Mouse (Mus musculus): ENCODE results near the gene Ezr. TPM values are rescaled to one million over a fixed set of nuclear protein-coding genes. Genes with fewer than 3 reads are reported as not detected.
A peak's percentile ranks its signal among the peaks of the same experiment; 100 is the strongest.

The Ezr gene
- polyA plus RNA-seq, 1 experiment from 2014 or later: 288 TPM

DNA sequence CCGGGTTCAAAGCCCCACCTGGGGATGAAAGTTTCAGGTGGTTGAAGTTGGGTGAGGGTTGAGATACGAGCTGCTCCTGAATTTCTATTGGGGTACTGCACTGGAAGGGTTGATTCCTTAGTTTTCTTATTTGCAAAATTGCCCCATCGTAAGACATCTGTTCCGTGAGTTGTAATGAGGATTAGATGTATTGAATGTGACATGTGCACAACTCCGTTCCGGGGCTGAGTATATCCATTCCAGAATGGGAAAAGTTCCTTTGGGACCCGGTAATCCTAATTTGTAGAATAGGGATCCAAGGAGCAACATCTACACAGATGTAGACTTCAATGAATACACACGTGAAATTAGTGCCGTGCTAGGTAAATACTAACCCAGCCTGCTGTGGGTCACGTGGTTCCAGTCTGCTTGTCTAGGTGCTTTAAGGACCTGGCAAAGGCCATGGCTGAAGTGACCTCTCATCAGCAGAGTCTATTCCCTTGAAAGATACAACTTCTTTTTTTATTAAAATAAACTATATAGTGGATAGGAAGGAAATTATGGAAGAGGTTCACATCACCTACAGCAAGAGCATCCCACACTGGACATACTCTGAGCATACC is 1.3 kb upstream of the Ezr start:
- Histone ChIP-seq H3K9ac (replicated peaks; ENCODE audit: low read depth) (no peak overlapping the region; the same call in 1 of the 2 replicates), H3K4me3 (ENCODE audit: low read depth, low read length) (peak overlapping the region; percentile 76; the same call in 1 of the 2 replicates), H3K36me3 (ENCODE audit: insufficient read depth, low read length) (no peaks in the 10 kb centered on the region), H3K4me2 (replicated peaks; ENCODE audit: low read depth, low read length) (peak overlapping the region; percentile 95), H3K27ac (ENCODE audit: low read length) (peak overlapping the region; percentile 98; the same call in 1 of the 2 replicates), H3K9me3 (ENCODE audit: low read length) (no peaks in the 10 kb centered on the region), H3K27me3 (replicated peaks; ENCODE audit: insufficient read depth, low read length) (no peaks in the 10 kb centered on the region), H3K4me1 (ENCODE audit: insufficient read depth, low read depth, low read length) (peaks cover 7% of the 10 kb centered on the region; the same call in 1 of the 2 replicates)
- no peak for TF ChIP-seq CTCF (IDR thresholded peaks at IDR 0.05)
- TF ChIP-seq EP300 (IDR thresholded peaks at IDR 0.05): no peak
- DNase-seq (ENCODE audit: low spot score) (peak; percentile 52), ATAC-seq (no peak)
- 29% methylated on average over 10 of the region's 10 CpGs for WGBS

DNA sequence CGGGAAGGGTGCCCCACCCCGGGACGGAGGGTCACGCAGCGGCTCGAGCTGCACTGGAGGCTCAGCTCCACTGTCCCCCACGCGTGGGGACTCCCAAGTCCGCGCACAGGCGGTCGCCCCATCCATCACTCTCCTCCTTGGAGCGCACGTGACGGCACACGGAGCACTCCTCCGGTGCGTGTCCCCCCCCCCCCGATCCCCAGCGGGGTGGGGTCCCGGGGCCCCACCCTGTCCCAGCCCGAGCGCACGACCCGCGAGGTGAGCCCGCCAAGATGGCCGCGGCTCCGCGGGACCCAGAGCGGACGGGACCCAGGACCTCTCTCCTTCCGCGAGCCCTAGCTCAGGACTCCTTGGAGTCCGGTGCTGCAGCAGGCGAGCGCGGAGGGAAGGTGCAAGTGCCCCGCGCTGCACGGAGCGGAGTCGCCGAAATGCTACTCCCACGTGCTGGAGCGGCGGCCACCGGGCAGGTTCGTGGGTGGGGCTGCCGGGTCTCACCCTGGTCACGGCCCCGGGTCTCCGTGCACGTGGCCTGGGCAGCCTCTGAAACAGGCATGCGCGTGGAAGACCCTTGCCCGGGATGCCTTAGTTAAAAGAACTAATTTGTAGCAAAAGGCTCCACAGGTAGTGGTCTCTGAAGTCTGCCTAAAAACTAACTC is 550 bp upstream of the Ezr start:
- peak overlapping the region; percentile 92 for H3K9ac ChIP-seq (replicated peaks; ENCODE audit: low read depth)
- no peaks in the 10 kb centered on the region for H3K36me3 ChIP-seq (ENCODE audit: insufficient read depth, low read length)
- peak overlapping the region; percentile 76 for H3K4me3 ChIP-seq (ENCODE audit: low read depth, low read length)
- H3K4me1 ChIP-seq (ENCODE audit: insufficient read depth, low read depth, low read length): peaks cover 7% of the 10 kb centered on the region; the same call in 1 of the 2 replicates
- TF ChIP-seq CTCF (IDR thresholded peaks at IDR 0.05) (no peak), EP300 (IDR thresholded peaks at IDR 0.05) (no peak)
- WGBS: under 1% methylated on average over 42 of the region's 58 CpGs
- ATAC-seq (peak; percentile 50), DNase-seq (ENCODE audit: low spot score) (peak; percentile 64)
- H3K27ac ChIP-seq (ENCODE audit: low read length): peak overlapping the region; percentile 98
- peak overlapping the region; percentile 95 for H3K4me2 ChIP-seq (replicated peaks; ENCODE audit: low read depth, low read length)
- H3K9me3 ChIP-seq (ENCODE audit: low read length): no peaks in the 10 kb centered on the region
- H3K27me3 ChIP-seq (replicated peaks; ENCODE audit: insufficient read depth, low read length): no peaks in the 10 kb centered on the region

DNA sequence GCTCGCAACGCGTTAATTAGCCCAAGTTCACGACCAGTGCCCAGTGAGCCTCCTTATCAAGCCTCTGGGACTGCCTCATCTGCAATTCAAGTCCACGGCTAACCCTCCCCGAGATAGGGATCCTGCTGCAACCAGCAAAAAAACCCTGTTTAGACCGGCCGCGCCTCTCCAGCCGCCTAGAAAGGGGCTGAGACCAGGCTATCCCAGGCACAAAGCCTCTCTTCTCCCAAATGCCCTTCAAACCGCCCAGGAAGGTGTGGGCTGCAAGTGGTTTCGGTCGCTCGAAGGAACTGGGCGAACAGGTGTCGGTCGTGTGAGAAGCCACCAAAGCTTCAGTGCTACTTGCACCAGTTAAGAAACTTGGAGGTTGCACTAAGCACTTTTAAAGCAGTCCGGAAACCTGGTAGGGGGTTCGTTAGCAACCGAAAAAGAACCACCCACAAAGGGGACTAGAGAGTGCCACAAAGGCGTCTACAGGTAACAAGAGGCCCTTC is 504 bp downstream of the Ezr start:
- DNase-seq (ENCODE audit: low spot score) (peak; percentile 68), ATAC-seq (peak; percentile 30)
- 2% methylated on average over 21 of the region's 21 CpGs for WGBS

DNA sequence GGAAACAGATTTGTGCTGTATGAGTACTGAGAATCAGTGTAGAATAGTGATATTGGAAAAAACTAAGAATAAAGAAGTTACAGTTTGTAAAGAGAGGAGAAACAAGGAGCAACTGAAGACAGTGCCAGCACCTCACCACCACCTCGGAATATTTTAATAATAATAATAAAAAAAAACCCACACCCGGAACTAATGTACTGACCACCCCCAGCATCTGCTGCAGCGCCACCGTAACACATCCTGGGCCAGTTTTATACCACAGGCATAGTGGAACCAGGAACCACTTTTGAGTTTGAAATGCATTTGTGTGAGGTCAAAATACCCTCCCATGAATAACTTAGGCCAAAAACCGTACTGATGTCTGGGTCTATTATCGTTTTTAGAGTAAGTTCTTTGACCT is 1.3 kb downstream of the Ezr start:
- peak overlapping the region; percentile 98 for H3K27ac ChIP-seq (ENCODE audit: low read length)
- ATAC-seq: no peak

More for the DNA sequence above, 504 bp downstream of the Ezr start:
- Histone ChIP-seq H3K4me3 (ENCODE audit: low read depth, low read length) (peak overlapping the region; percentile 76), H3K4me1 (ENCODE audit: insufficient read depth, low read depth, low read length) (peaks cover 17% of the 10 kb centered on the region), H3K36me3 (ENCODE audit: insufficient read depth, low read length) (no peaks in the 10 kb centered on the region), H3K27ac (ENCODE audit: low read length) (peak overlapping the region; percentile 98), H3K9me3 (ENCODE audit: low read length) (no peaks in the 10 kb centered on the region), H3K9ac (replicated peaks; ENCODE audit: low read depth) (peak overlapping the region; percentile 92), H3K27me3 (replicated peaks; ENCODE audit: insufficient read depth, low read length) (no peaks in the 10 kb centered on the region), H3K4me2 (replicated peaks; ENCODE audit: low read depth, low read length) (peak overlapping the region; percentile 95)
- TF ChIP-seq EP300 (IDR thresholded peaks at IDR 0.05) (no peak; the same call in 1 of the 2 replicates), CTCF (IDR thresholded peaks at IDR 0.05) (no peak)

DNA sequence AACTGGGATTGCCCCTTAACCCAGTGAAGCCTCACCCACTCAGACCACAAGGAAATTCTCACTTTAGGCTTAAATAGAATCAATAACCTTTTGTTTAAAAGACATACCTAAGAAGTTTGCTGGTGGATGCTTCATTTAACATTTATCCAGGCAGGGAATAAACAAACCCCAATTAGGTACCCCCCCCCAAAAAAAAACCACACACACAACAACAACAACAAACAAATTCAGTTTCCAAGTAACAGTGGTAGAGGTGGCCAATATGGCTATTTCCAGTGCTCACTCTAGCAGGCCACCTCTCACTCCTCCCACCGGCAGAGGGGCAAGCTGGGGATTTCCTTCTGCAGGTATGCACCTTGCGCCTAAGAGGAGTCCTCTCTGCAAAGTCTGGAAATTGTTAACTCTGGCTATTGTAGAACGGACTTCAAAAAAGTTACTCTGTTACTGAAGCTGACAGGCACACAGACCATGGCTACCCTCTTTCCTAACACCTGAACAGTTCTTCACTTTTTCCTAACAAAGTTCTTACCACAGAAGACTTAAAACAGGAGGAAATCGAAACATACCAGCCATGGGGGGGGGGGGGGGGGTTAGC is 2.0 kb downstream of the Ezr start:
- ATAC-seq: no peak
- H3K4me1 ChIP-seq (ENCODE audit: insufficient read depth, low read depth, low read length): peaks cover 18% of the 10 kb centered on the region

More for the DNA sequence above, 1.3 kb downstream of the Ezr start:
- H3K4me2 ChIP-seq (replicated peaks; ENCODE audit: low read depth, low read length): peak overlapping the region; percentile 95
- no peaks in the 10 kb centered on the region for H3K9me3 ChIP-seq (ENCODE audit: low read length)
- H3K27me3 ChIP-seq (replicated peaks; ENCODE audit: insufficient read depth, low read length): no peaks in the 10 kb centered on the region
- H3K36me3 ChIP-seq (ENCODE audit: insufficient read depth, low read length): no peaks in the 10 kb centered on the region
- peak overlapping the region; percentile 76 for H3K4me3 ChIP-seq (ENCODE audit: low read depth, low read length)
- H3K4me1 ChIP-seq (ENCODE audit: insufficient read depth, low read depth, low read length): peaks cover 18% of the 10 kb centered on the region
- DNase-seq (ENCODE audit: low spot score): no peak
- WGBS: 32% methylated on average over 6 of the region's 6 CpGs
- peak overlapping the region; percentile 92 for H3K9ac ChIP-seq (replicated peaks; ENCODE audit: low read depth)
- TF ChIP-seq EP300 (IDR thresholded peaks at IDR 0.05): no peak
- TF ChIP-seq CTCF (IDR thresholded peaks at IDR 0.05): no peak

DNA sequence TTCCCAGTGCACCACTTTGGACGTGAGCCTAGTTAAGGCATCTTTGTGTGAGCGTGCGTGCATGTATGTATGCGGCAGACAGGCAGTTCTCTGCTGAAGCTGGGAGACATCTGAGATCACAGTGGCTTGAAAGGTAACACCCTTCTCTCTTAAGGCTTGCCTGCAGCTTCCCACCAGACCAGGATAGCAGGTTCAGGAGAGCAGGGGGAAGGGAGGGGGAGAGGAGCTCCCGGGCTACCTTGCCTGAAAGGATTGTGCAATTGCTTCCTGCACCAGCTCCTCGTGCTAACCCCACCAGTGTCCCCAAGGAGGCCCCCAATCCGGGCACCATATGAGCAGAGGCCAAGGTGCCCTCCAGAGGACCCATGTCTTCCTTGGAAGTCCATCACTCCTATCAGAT is 3.0 kb downstream of the Ezr start:
- no peaks in the 10 kb centered on the region for H3K9me3 ChIP-seq (ENCODE audit: low read length)
- peak overlapping the region; percentile 77; the same call in 1 of the 2 replicates for H3K27ac ChIP-seq (ENCODE audit: low read length)
- no peaks in the 10 kb centered on the region for H3K27me3 ChIP-seq (replicated peaks; ENCODE audit: insufficient read depth, low read length)
- TF ChIP-seq EP300 (IDR thresholded peaks at IDR 0.05) (no peak), CTCF (IDR thresholded peaks at IDR 0.05) (no peak)
- WGBS: 20% methylated on average over 7 of the region's 7 CpGs
- DNase-seq (ENCODE audit: low spot score): peak; percentile 48
- peak overlapping the region; percentile 95 for H3K4me2 ChIP-seq (replicated peaks; ENCODE audit: low read depth, low read length)
- H3K9ac ChIP-seq (replicated peaks; ENCODE audit: low read depth): peak overlapping the region; percentile 32; the same call in 1 of the 2 replicates
- H3K4me1 ChIP-seq (ENCODE audit: insufficient read depth, low read depth, low read length): peaks cover 18% of the 10 kb centered on the region
- ATAC-seq: no peak
- H3K36me3 ChIP-seq (ENCODE audit: insufficient read depth, low read length): no peaks in the 10 kb centered on the region
- H3K4me3 ChIP-seq (ENCODE audit: low read depth, low read length): peak overlapping the region; percentile 76

More for the DNA sequence above, 2.0 kb downstream of the Ezr start:
- DNase-seq (ENCODE audit: low spot score): peak; percentile 48
- Histone ChIP-seq H3K27me3 (replicated peaks; ENCODE audit: insufficient read depth, low read length) (no peaks in the 10 kb centered on the region), H3K4me2 (replicated peaks; ENCODE audit: low read depth, low read length) (peak overlapping the region; percentile 95), H3K36me3 (ENCODE audit: insufficient read depth, low read length) (no peaks in the 10 kb centered on the region), H3K9me3 (ENCODE audit: low read length) (no peaks in the 10 kb centered on the region), H3K9ac (replicated peaks; ENCODE audit: low read depth) (peak overlapping the region; percentile 39; the same call in 1 of the 2 replicates), H3K27ac (ENCODE audit: low read length) (peak overlapping the region; percentile 98), H3K4me3 (ENCODE audit: low read depth, low read length) (peak overlapping the region; percentile 76)
- TF ChIP-seq EP300 (IDR thresholded peaks at IDR 0.05) (no peak), CTCF (IDR thresholded peaks at IDR 0.05) (no peak)
- WGBS: 38% methylated on average over 4 of the region's 4 CpGs
